9 mouse cellular contexts compared by ENCODE assay signal in genomic region chr1:133421975-133422570, GRCm38 (mm10). TPM values are rescaled to one million over a fixed set of nuclear protein-coding genes. Genes with fewer than 3 reads are reported as not detected.
DNase-seq lines count a peak whose midpoint lies in the region; ATAC-seq and TF ChIP-seq lines count a peak whose summit lies in the region.
"Had no signal": no experiment of that assay in that cellular context is flagged by ENCODE, and none has a peak within 500 bp of the region (broad histone marks: within the 10 kb centered on the region; RNA-seq: fewer than 3 reads in every experiment).

No protein-coding gene starts in this region.

- peaks cover 26% of the 10 kb centered on the region for H3K4me1 ChIP-seq in testis, adult 2 months (ENCODE audit: control insufficient read depth, insufficient read depth, low read length)
- H3K4me1 ChIP-seq in liver, embryonic 12.5 days: peaks cover 34% of the 10 kb centered on the region

- TF ChIP-seq CTCF in testis, adult 2 months (IDR thresholded peaks at IDR 0.05; ENCODE audit: control insufficient read depth, insufficient read depth, insufficient replicate concordance, low read depth, low read length): no peak

- H3K9ac ChIP-seq in liver, embryonic 12.5 days: no peak overlapping the region

- no peaks in the 10 kb centered on the region for H3K9me3 ChIP-seq in liver, embryonic 12.5 days (replicated peaks)

- ATAC-seq in liver, embryonic 12.5 days: no peak

- TF ChIP-seq POLR2A in testis, adult 2 months (IDR thresholded peaks at IDR 0.05; ENCODE audit: control insufficient read depth, low read depth, low read length): no peak

- H3K36me3 ChIP-seq in testis, adult 2 months (ENCODE audit: control insufficient read depth, insufficient read depth, low read length): no peaks in the 10 kb centered on the region
- no peaks in the 10 kb centered on the region for H3K36me3 ChIP-seq in liver, embryonic 12.5 days

- WGBS in liver, embryonic 12.5 days (ENCODE audit: insufficient replicate concordance): 50% methylated on average over 16 of the region's 16 CpGs

- DNase-seq in embryo, embryonic 11 days: peak; percentile 25
- DNase-seq in embryo, embryonic 9.5 days (ENCODE audit: extremely low spot score): no peak
- no peak for DNase-seq in testis, postnatal 10 days (ENCODE audit: low spot score)
- peak; percentile 3 for DNase-seq in testis, postnatal 14 days (ENCODE audit: low spot score)
- DNase-seq in cerebellum, postnatal 4 days (ENCODE audit: low spot score in 2 of 2): no peak
- no peak for DNase-seq in spleen, postnatal 4 days (ENCODE audit: low spot score in 2 of 2)
- DNase-seq: gastrocnemius, postnatal 10 days had no signal

- H3K27ac ChIP-seq in testis, adult 2 months (ENCODE audit: control insufficient read depth, insufficient read depth, low read depth, low read length): no peak overlapping the region
- H3K27ac ChIP-seq in liver, embryonic 12.5 days: no peak overlapping the region

- peak overlapping the region; percentile 76 for H3K4me2 ChIP-seq in liver, embryonic 12.5 days

- peak overlapping the region; percentile 78; the same call in 1 of the 2 replicates for H3K4me3 ChIP-seq in testis, adult 2 months (ENCODE audit: control insufficient read depth, low read depth, low read length)
- H3K4me3 ChIP-seq in liver, embryonic 12.5 days: peak overlapping the region; percentile 60

- no peaks in the 10 kb centered on the region; the same call in 1 of the 2 replicates for H3K27me3 ChIP-seq in testis, adult 2 months (ENCODE audit: control insufficient read depth, insufficient read depth, low read length)
- H3K27me3 ChIP-seq in liver, embryonic 12.5 days (replicated peaks): peaks cover 85% of the 10 kb centered on the region

RNA-seq across cellular contexts. Expression of gene Sox13, which starts 2.1 kb away (rescaled TPM):
- 5.7 and 5.9 TPM in 2 replicates for polyA plus RNA-seq in testis, adult 2 months (2012; rRNA removed)
- polyA plus RNA-seq in liver, embryonic 12.5 days (2016; fragmentation: Nextera tagmentation; extraction: Ambion mirVana): 3.4 and 3.7 TPM in 2 replicates

RNA-seq across cellular contexts. Expression of gene Etnk2, which starts 58.7 kb away (rescaled TPM):
- 32.1 and 33.7 TPM in 2 replicates for polyA plus RNA-seq in testis, adult 2 months (2012; rRNA removed)
- 4.0 and 4.1 TPM in 2 replicates for polyA plus RNA-seq in liver, embryonic 12.5 days (2016; fragmentation: Nextera tagmentation; extraction: Ambion mirVana)

Comparison
In these comparisons a context has a peak if more than half of its experiments do, and no peak if none do; other contexts are left out.
1. DNase-seq: peak in embryo, embryonic 11 days (single experiment) and testis, postnatal 14 days (single experiment); none in embryo, embryonic 9.5 days (single experiment), testis, postnatal 10 days (single experiment), cerebellum, postnatal 4 days (0 of 2) and spleen, postnatal 4 days (0 of 2).